Mouse (Mus musculus) thymus, adult 2 months (tissue): ENCODE measurements around the gene Josd1. TPM values are rescaled to one million over a fixed set of nuclear protein-coding genes. Genes with fewer than 3 reads are reported as not detected.

Experiments
- DNase-seq: peaks from one replicate; pipeline ENCODE4 v3.0.0; 2021
- H3K27ac ChIP-seq: fragments of 200-500 bp; 2 replicates; pipeline ENCODE4 v1.5.1; 2012; ENCODE audit warnings: low read length, control low read depth; ENCODE audit not compliant: control insufficient read depth, insufficient read depth
- H3K27me3 ChIP-seq: fragments of 200-500 bp; 2 replicates; pipeline ENCODE4 v1.6.1; 2012; ENCODE audit warnings: mild to moderate bottlenecking, low read length, moderate library complexity, mixed read lengths; ENCODE audit not compliant: control insufficient read depth, insufficient read depth
- H3K36me3 ChIP-seq: fragments of 200-500 bp; 2 replicates; pipeline ENCODE4 v1.6.1; 2012; ENCODE audit warnings: mild to moderate bottlenecking, low read length, moderate library complexity; ENCODE audit not compliant: control insufficient read depth, insufficient read depth
- H3K4me1 ChIP-seq: fragments of 200-500 bp; replicated peaks from 2 replicates; pipeline ENCODE4 v1.6.1; 2012; ENCODE audit warnings: low read length; ENCODE audit not compliant: control insufficient read depth, insufficient read depth
- H3K4me3 ChIP-seq: fragments of 200-500 bp; 2 replicates; pipeline ENCODE4 v1.5.1; 2012; ENCODE audit warnings: mild to moderate bottlenecking, low read length, control low read depth, moderate library complexity; ENCODE audit not compliant: control insufficient read depth, insufficient read depth
- CTCF ChIP-seq: fragments of 200-500 bp; IDR thresholded peaks from 2 replicates; pipeline ENCODE4 v1.5.1; 2012; ENCODE audit warnings: mild to moderate bottlenecking, control low read depth, low read length, moderate library complexity, borderline replicate concordance; ENCODE audit not compliant: control insufficient read depth, poor library complexity, insufficient read depth; ENCODE audit errors: extremely low read depth
- POLR2A ChIP-seq: fragments of 200-500 bp; IDR thresholded peaks from 2 replicates; pipeline ENCODE4 v1.6.1; 2012; ENCODE audit warnings: mild to moderate bottlenecking, low read length, control low read depth, moderate library complexity; ENCODE audit not compliant: control insufficient read depth, poor library complexity, insufficient read depth; ENCODE audit errors: extremely low read depth
- WGBS: fragments of 180-500 bp; shearing (Covaris S2); methylation state at CpG from one replicate; pipeline ENCODE4 v1.1.7; 2018; 5-methylcytosine and 5-hydroxymethylcytosine counted together
- polyA plus RNA-seq: library from polyadenylated mRNA; depleted of rRNA; stranded (reverse); fragments of >200 nt; gene quantifications from 2 replicates; pipeline ENCODE4 v1.2.3, GENCODE M21; 2012

Josd1 gene
- polyA plus RNA-seq, 1 experiment = 23.8 TPM

DNA sequence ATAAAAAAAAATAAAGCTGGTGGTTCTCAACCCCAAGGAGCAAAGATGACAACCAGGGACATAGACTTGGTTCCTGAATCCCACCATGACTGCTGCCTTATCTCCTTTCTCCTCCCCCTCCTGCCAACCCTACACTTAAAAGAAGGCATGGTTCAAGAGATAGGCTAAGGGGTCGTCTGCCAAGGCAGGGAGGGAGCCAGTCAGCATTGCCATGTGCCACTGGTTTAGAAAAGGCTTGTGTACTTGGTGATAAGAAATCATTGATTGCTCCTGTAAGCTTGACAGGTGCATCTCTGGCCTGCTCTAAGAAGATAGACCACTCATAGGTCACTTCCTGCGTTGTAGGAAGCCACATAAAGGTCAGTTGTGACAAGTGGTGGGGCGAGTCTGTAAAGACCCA is 7.8 kb upstream of the Josd1 start:
- Histone ChIP-seq H3K4me1 (peaks cover 23% of the 10 kb centered on the region), H3K36me3 (no peaks in the 10 kb centered on the region; the same call in 1 of the 2 replicates), H3K4me3 (no peak overlapping the region), H3K27ac (no peak overlapping the region), H3K27me3 (no peaks in the 10 kb centered on the region)
- 84% methylated on average over 3 of the region's 3 CpGs for WGBS
- DNase-seq = no peak
- TF ChIP-seq CTCF = no peak
- no peak for TF ChIP-seq POLR2A

DNA sequence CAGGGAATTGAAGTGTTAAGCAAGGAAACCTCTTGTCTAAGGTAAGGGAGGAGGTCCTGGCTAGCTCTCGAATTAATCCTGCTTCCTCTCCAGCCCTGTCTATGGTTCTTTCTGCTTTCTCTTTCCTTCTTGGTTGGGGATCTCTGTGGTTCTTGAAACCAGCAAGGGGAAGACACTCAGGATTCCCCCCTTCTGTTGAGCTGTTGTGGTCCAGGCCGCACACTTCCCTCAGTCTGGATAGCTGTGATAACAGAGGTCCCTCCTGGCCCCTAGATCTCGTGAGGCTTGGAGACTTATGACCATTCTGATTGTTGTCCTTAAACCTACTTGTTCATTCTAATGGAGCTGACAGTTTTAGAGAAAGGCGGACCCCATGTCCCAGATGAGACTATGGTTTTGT is 6.8 kb upstream of the Josd1 start:
- TF ChIP-seq POLR2A = no peak
- TF ChIP-seq CTCF = no peak
- no peaks in the 10 kb centered on the region; the same call in 1 of the 2 replicates for H3K36me3 ChIP-seq
- WGBS = 50% methylated on average over 4 of the region's 4 CpGs
- H3K27ac ChIP-seq = peak overlapping the region; percentile 84
- H3K4me3 ChIP-seq = 0 out of 2 replicates have a peak overlapping the region, but pooled peaks have one; percentile 38
- H3K27me3 ChIP-seq = no peaks in the 10 kb centered on the region
- no peak for DNase-seq
- peaks cover 26% of the 10 kb centered on the region for H3K4me1 ChIP-seq

DNA sequence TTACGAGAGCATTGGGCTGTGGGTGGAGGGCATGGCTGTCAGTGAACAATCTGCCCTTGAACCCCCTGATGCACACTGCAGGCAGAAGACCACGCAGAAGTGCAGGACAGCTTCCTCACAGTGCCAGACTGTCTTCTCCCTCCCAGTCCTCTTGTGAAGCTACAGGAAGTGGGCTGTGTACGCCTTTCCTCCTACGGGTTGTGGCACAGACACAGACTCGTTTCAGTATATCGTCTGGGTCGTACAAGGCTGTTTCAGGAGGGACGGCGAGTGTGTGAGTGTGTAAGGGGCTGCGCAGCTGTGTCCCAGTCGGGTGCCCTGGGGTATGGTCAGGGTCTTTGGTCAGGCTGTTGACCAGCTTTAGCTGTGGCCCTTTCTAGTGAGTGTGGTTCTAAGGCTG is 6.0 kb upstream of the Josd1 start:
- no peaks in the 10 kb centered on the region; the same call in 1 of the 2 replicates for H3K36me3 ChIP-seq
- peak; percentile 71 for DNase-seq
- TF ChIP-seq POLR2A (peak; percentile 67), CTCF (no peak)
- peak overlapping the region; percentile 38 for H3K4me3 ChIP-seq
- H3K4me1 ChIP-seq = peaks cover 26% of the 10 kb centered on the region
- 2% methylated on average over 11 of the region's 11 CpGs for WGBS
- no peaks in the 10 kb centered on the region for H3K27me3 ChIP-seq
- H3K27ac ChIP-seq = peak overlapping the region; percentile 84

DNA sequence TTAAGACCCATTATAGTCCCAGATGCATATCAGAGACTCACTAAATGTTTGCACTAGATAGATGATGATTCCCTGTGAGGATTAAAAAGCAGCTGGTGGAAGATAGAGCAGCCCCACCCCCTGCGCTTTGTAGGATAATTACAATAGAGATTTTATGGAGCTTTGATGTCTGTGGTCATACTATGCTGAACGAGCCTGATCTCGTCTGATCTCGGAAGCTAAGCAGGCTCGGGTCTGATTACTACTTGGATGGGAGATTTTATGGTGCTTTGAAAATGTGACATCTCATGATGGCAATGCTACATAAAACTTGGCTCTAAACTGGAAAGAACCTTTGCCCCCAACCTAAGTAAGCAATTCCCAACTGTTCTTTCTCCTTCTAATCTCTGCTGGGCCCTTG is 4.6 kb upstream of the Josd1 start:
- Histone ChIP-seq H3K27ac (no peak overlapping the region), H3K4me3 (no peak overlapping the region), H3K4me1 (peaks cover 26% of the 10 kb centered on the region), H3K27me3 (no peaks in the 10 kb centered on the region), H3K36me3 (no peaks in the 10 kb centered on the region; the same call in 1 of the 2 replicates)
- TF ChIP-seq CTCF = no peak
- no peak for TF ChIP-seq POLR2A
- 61% methylated on average over 5 of the region's 5 CpGs for WGBS
- no peak for DNase-seq

DNA sequence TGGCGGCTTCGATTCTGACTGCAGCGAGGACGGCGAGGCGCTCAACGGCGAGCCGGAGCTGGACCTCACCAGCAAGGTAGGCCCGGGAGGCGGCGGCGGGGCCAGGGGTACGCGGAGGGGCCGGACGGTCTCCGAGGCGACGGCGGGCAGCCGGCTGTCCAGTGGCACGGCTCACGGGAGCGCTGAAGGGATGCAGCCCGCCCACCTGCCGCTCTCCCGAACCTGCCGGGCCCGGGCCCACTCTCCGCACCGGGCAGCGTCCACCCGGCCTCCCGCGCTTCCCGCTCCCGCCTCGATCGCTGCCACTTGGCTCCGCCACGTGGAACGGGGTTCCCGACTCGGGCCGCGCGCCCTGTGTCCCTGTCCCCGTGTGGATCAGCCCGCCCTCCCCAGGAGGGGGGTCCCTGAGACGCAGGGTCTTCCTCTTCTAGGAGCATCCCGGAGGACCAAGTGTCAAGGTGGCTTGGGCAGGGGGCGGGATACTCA is 3.3 kb upstream of the Josd1 start:
- peak overlapping the region; percentile 83 for H3K4me3 ChIP-seq
- no peak overlapping the region for H3K27ac ChIP-seq
- TF ChIP-seq POLR2A (no peak), CTCF (no peak)
- WGBS = under 1% methylated on average over 51 of the region's 53 CpGs
- no peaks in the 10 kb centered on the region for H3K27me3 ChIP-seq
- DNase-seq = no peak
- no peaks in the 10 kb centered on the region; the same call in 1 of the 2 replicates for H3K36me3 ChIP-seq
- H3K4me1 ChIP-seq = peaks cover 33% of the 10 kb centered on the region

DNA sequence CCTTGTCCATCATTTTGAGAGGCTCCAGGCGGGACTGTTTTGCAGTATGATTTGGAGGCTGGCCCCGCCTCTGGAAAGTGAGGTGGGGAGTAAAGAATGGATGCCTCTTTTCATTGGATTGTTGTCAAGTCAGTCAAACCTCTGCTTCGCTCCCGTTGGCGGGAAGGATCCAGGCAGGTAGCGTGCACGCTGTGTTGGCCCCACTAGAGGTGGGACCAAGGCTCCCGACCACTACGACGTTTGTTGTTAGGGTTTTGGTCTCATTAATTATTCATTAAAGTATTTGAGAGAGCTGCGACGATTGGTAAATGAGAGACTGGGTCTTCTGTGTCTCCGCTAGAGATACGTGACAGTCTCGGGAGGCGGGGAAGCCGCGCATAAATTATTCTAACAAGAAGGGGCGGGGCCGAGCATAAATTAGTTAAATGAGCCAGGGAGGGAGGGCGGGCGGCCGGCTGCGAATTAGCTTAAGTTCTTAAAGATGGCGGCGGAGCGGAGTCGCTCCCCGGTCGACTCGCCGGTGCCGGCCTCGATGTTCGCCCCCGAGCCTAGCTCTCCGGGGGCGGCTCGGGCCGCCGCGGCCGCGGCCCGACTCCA is 2.8 kb upstream of the Josd1 start, which contains the start of gene Gtpbp1:
Gtpbp1 (plus strand) TSS at position 420 of the 597 bp plus-strand sequence.
- TF ChIP-seq POLR2A (peak; percentile 72; the same call in 1 of the 2 replicates), CTCF (no peak)

More for the DNA sequence above, 2.8 kb upstream of the Josd1 start, which contains the start of gene Gtpbp1:
- DNase-seq = peak; percentile 92
- under 1% methylated on average over 45 of the region's 45 CpGs for WGBS
- H3K27me3 ChIP-seq = no peaks in the 10 kb centered on the region
- H3K4me1 ChIP-seq = peaks cover 33% of the 10 kb centered on the region
- no peaks in the 10 kb centered on the region for H3K36me3 ChIP-seq
- peak within 1 kb of the TSS; percentile 83 for H3K4me3 ChIP-seq
- no peak within 1 kb of the TSS for H3K27ac ChIP-seq
